In the genomic region with DNA sequence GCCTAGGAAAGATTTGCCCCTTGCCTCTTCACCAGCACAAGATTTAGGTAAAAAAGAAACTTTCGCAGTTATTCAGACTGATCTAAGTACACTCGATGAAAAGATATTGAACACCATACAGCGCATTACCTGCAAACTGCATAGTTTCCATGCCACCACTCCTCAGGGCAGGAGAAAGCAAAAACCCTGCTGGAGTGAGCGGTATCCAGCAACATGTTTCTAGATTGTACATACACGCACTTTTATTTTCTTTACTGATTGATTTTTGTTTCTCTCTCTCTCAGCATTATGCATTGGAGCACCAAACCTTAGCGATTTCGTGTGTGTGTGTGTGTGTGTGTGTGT, we compare ENCODE assay signal across 8 mouse cellular contexts. TPM values are rescaled to one million over a fixed set of nuclear protein-coding genes. Genes with fewer than 3 reads are reported as not detected.
DNase-seq lines count a peak whose midpoint lies in the region; ATAC-seq and TF ChIP-seq lines count a peak whose summit lies in the region.

No protein-coding gene starts in this region.

- no peak; the same call in 1 of the 2 replicates for TF ChIP-seq CTCF in left cerebral cortex, adult 2 months (IDR thresholded peaks at IDR 0.05)
- TF ChIP-seq CTCF in intestine, postnatal 0 days (IDR thresholded peaks at IDR 0.05; ENCODE audit: low read depth): no peak
- no peak for TF ChIP-seq CTCF in thymus, adult 2 months (IDR thresholded peaks at IDR 0.05; ENCODE audit: borderline replicate concordance, control insufficient read depth, extremely low read depth, insufficient read depth, low read length, poor library complexity)

- intact Hi-C loops in left cerebral cortex, adult 2 months (cut with DNase I): no loop called here

- no peak for TF ChIP-seq POLR2A in thymus, adult 2 months (IDR thresholded peaks at IDR 0.05; ENCODE audit: control insufficient read depth, extremely low read depth, insufficient read depth, low read length, poor library complexity)

- peak overlapping the region; percentile 63 for H3K27ac ChIP-seq in left cerebral cortex, adult 2 months
- no peak overlapping the region for H3K27ac ChIP-seq in embryonic facial prominence, embryonic 14.5 days (replicated peaks; ENCODE audit: low read depth, low read length)
- no peak overlapping the region for H3K27ac ChIP-seq in intestine, postnatal 0 days (ENCODE audit: low read depth, low read length)
- no peak overlapping the region for H3K27ac ChIP-seq in neural tube, embryonic 14.5 days (ENCODE audit: low read depth, low read length)
- H3K27ac ChIP-seq in thymus, adult 2 months (ENCODE audit: control insufficient read depth, insufficient read depth, low read length): no peak overlapping the region

- H3K4me3 ChIP-seq in left cerebral cortex, adult 2 months: peak overlapping the region; percentile 94
- H3K4me3 ChIP-seq in embryonic facial prominence, embryonic 14.5 days (ENCODE audit: low read depth, low read length): peak overlapping the region; percentile 98
- peak overlapping the region; percentile 87 for H3K4me3 ChIP-seq in intestine, postnatal 0 days (ENCODE audit: low read depth, low read length)
- peak overlapping the region; percentile 96 for H3K4me3 ChIP-seq in neural tube, embryonic 14.5 days (ENCODE audit: low read depth, low read length)
- no peak overlapping the region for H3K4me3 ChIP-seq in thymus, adult 2 months (ENCODE audit: control insufficient read depth, insufficient read depth, low read length)

- DNase-seq in left cerebral cortex, adult 2 months (ENCODE audit: extremely low spot score in 1 of 2, low spot score in 2 of 2): peak in 1 of 2 experiments; percentile 25
- DNase-seq in left cerebral cortex, adult 11 months (ENCODE audit: low spot score): no peak
- DNase-seq in embryonic facial prominence, embryonic 14.5 days (ENCODE audit: low spot score): no peak
- no peak for DNase-seq in gastrocnemius, postnatal 4 days (ENCODE audit: low spot score in 2 of 2)
- DNase-seq in thymus, adult 2 months: no peak
- no peak for DNase-seq in cerebellum, adult 8-10 months

- H3K9ac ChIP-seq in embryonic facial prominence, embryonic 14.5 days (ENCODE audit: low read depth, low read length): no peak overlapping the region
- H3K9ac ChIP-seq in intestine, postnatal 0 days (ENCODE audit: low read depth, low read length): peak overlapping the region; percentile 86; the same call in 1 of the 2 replicates
- no peak overlapping the region; the same call in 1 of the 2 replicates for H3K9ac ChIP-seq in neural tube, embryonic 14.5 days (replicated peaks; ENCODE audit: low read depth, low read length)

- peaks cover 16% of the 10 kb centered on the region for H3K4me1 ChIP-seq in embryonic facial prominence, embryonic 14.5 days (ENCODE audit: control insufficient read depth, insufficient read depth, low read length)
- peaks cover 6% of the 10 kb centered on the region; the same call in 1 of the 2 replicates for H3K4me1 ChIP-seq in intestine, postnatal 0 days (replicated peaks; ENCODE audit: control insufficient read depth, insufficient read depth, low read length)
- peaks cover 11% of the 10 kb centered on the region; the same call in 1 of the 2 replicates for H3K4me1 ChIP-seq in neural tube, embryonic 14.5 days (ENCODE audit: control insufficient read depth, insufficient read depth, low read length)
- peaks cover 6% of the 10 kb centered on the region for H3K4me1 ChIP-seq in thymus, adult 2 months (replicated peaks; ENCODE audit: control insufficient read depth, insufficient read depth, low read length)

- no peaks in the 10 kb centered on the region for H3K9me3 ChIP-seq in embryonic facial prominence, embryonic 14.5 days (ENCODE audit: control insufficient read depth, low read length)
- H3K9me3 ChIP-seq in intestine, postnatal 0 days (ENCODE audit: control insufficient read depth): no peaks in the 10 kb centered on the region
- no peaks in the 10 kb centered on the region for H3K9me3 ChIP-seq in neural tube, embryonic 14.5 days (ENCODE audit: control insufficient read depth, low read length)

- peak overlapping the region; percentile 96 for H3K4me2 ChIP-seq in embryonic facial prominence, embryonic 14.5 days (ENCODE audit: low read depth, low read length)
- peak overlapping the region; percentile 90 for H3K4me2 ChIP-seq in intestine, postnatal 0 days (replicated peaks; ENCODE audit: low read depth)
- H3K4me2 ChIP-seq in neural tube, embryonic 14.5 days (ENCODE audit: low read depth, low read length): peak overlapping the region; percentile 23

- 48% methylated on average over 7 of the region's 7 CpGs for WGBS in embryonic facial prominence, embryonic 14.5 days
- 45% methylated on average over 7 of the region's 7 CpGs for WGBS in intestine, postnatal 0 days
- WGBS in neural tube, embryonic 14.5 days: 47% methylated on average over 7 of the region's 7 CpGs
- WGBS in thymus, adult 2 months: 50% methylated on average over 7 of the region's 7 CpGs

- H3K36me3 ChIP-seq in embryonic facial prominence, embryonic 14.5 days (ENCODE audit: control insufficient read depth, insufficient read depth, low read length): peaks cover 15% of the 10 kb centered on the region; the same call in 1 of the 2 replicates
- H3K36me3 ChIP-seq in intestine, postnatal 0 days (ENCODE audit: control insufficient read depth, insufficient read depth): 0 out of 2 replicates have a peak, but pooled peaks cover 7% of the 10 kb centered on the region
- H3K36me3 ChIP-seq in neural tube, embryonic 14.5 days (ENCODE audit: control insufficient read depth, insufficient read depth, low read length): no peaks in the 10 kb centered on the region
- H3K36me3 ChIP-seq in thymus, adult 2 months (ENCODE audit: control insufficient read depth, insufficient read depth, low read length): no peaks in the 10 kb centered on the region

- peak; percentile 64 for ATAC-seq in embryonic facial prominence, embryonic 14.5 days (ENCODE audit: low read depth)
- peak; percentile 48 for ATAC-seq in intestine, postnatal 0 days
- no peak; the same call in 1 of the 2 replicates for ATAC-seq in neural tube, embryonic 14.5 days (ENCODE audit: low read depth)

- no peaks in the 10 kb centered on the region for H3K27me3 ChIP-seq in embryonic facial prominence, embryonic 14.5 days (replicated peaks; ENCODE audit: control insufficient read depth, insufficient read depth, low read length)
- H3K27me3 ChIP-seq in intestine, postnatal 0 days (replicated peaks; ENCODE audit: control insufficient read depth, insufficient read depth, low read length): no peaks in the 10 kb centered on the region
- no peaks in the 10 kb centered on the region for H3K27me3 ChIP-seq in neural tube, embryonic 14.5 days (ENCODE audit: control insufficient read depth, insufficient read depth, low read length)
- H3K27me3 ChIP-seq in thymus, adult 2 months (ENCODE audit: control insufficient read depth, insufficient read depth, low read length): no peaks in the 10 kb centered on the region; the same call in 1 of the 2 replicates

RNA-seq across cellular contexts. Expression of a gene that starts 0.3 kb away (rescaled TPM):
- total RNA-seq in left cerebral cortex, adult 2 months (2021): 10 to 100 TPM; 81.3 to 87.4 TPM
- polyA plus RNA-seq in embryonic facial prominence, embryonic 14.5 days (2014; fragmentation: Nextera tagmentation; extraction: Ambion mirVana): 28.5 and 34.1 TPM in 2 replicates
- 9.3 and 9.9 TPM in 2 replicates for polyA plus RNA-seq in intestine, postnatal 0 days (2015; fragmentation: Nextera tagmentation; extraction: Ambion mirVana)
- 52.2 and 52.7 TPM in 2 replicates for polyA plus RNA-seq in neural tube, embryonic 14.5 days (2014; fragmentation: Nextera tagmentation; extraction: Ambion mirVana)
- 10 to 100 TPM; 39.7 to 41.9 TPM for total RNA-seq in gastrocnemius, postnatal 4 days (2021)
- polyA plus RNA-seq in thymus, adult 2 months (2012; rRNA removed): 45.3 and 46.5 TPM in 2 replicates

Comparison
In these comparisons a context has a peak if more than half of its experiments do, and no peak if none do; other contexts are left out.
1. H3K4me2 ChIP-seq: peak in every context shown above with its lines; median percentile 96 in embryonic facial prominence, embryonic 14.5 days; 90 in intestine, postnatal 0 days; 23 in neural tube, embryonic 14.5 days.